Mouse (Mus musculus): ENCODE measurements around the gene Fscn1.

GRCm38 (mm10) chr5:143000654-143001500, 40.7 kb downstream of the Fscn1 start:
- TF ChIP-seq CTCF (conservative IDR thresholded peaks at IDR 0.05; ENCODE audit: insufficient read depth, insufficient read length, low read depth, low read length) (no peak), POLR2A (IDR thresholded peaks at IDR 0.05; ENCODE audit: low read depth, low read length) (no peak)
